Mouse (Mus musculus): ENCODE data around the gene Asb18. TPM values are rescaled to one million over a fixed set of nuclear protein-coding genes. Genes with fewer than 3 reads are reported as not detected.

Gene Asb18
- polyA plus RNA-seq, 1 experiment from 2014 or later = not detected

- 0 out of 2 replicates have a peak overlapping the region, but pooled peaks have one; percentile 19 for H3K9ac ChIP-seq (replicated peaks; ENCODE audit: low read length)
- H3K9me3 ChIP-seq (ENCODE audit: low read length) = no peaks in the 10 kb centered on the region
- 2% methylated on average over 25 of the region's 25 CpGs for WGBS
- no peak overlapping the region for H3K27ac ChIP-seq (ENCODE audit: low read length)
- no peaks in the 10 kb centered on the region for H3K36me3 ChIP-seq (ENCODE audit: insufficient read depth, low read length)
- peak overlapping the region; percentile 32 for H3K4me3 ChIP-seq (ENCODE audit: low read length)
- H3K4me1 ChIP-seq (ENCODE audit: insufficient read depth, low read length) = 0 out of 2 replicates have a peak, but pooled peaks cover 5% of the 10 kb centered on the region
- H3K4me2 ChIP-seq (replicated peaks; ENCODE audit: low read depth, low read length) = peak overlapping the region; percentile 49
- no peak for ATAC-seq (ENCODE audit: low FRiP score, low TSS enrichment)
- H3K27me3 ChIP-seq (ENCODE audit: insufficient read depth, low read length) = peaks cover 37% of the 10 kb centered on the region
These were observed 22.2 kb downstream of the Asb18 start for GRCm38 (mm10) chr1:89992256-89992655.

GRCm38 (mm10) chr1:89977261-89977660, 37.2 kb downstream of the Asb18 start:
- Histone ChIP-seq H3K4me3 (ENCODE audit: low read length) (no peak overlapping the region), H3K4me2 (replicated peaks; ENCODE audit: low read depth, low read length) (no peak overlapping the region), H3K9ac (replicated peaks; ENCODE audit: low read length) (no peak overlapping the region), H3K27me3 (ENCODE audit: insufficient read depth, low read length) (peaks cover 7% of the 10 kb centered on the region), H3K36me3 (ENCODE audit: insufficient read depth, low read length) (no peaks in the 10 kb centered on the region), H3K9me3 (ENCODE audit: low read length) (no peaks in the 10 kb centered on the region), H3K4me1 (ENCODE audit: insufficient read depth, low read length) (no peaks in the 10 kb centered on the region), H3K27ac (ENCODE audit: low read length) (no peak overlapping the region)
- ATAC-seq (ENCODE audit: low FRiP score, low TSS enrichment) = no peak
- 88% methylated on average over 8 of the region's 8 CpGs for WGBS

- WGBS = 79% methylated on average over 8 of the region's 8 CpGs
- no peak overlapping the region for H3K9ac ChIP-seq (replicated peaks; ENCODE audit: low read length)
- ATAC-seq (ENCODE audit: low FRiP score, low TSS enrichment) = no peak
These were observed 38.1 kb downstream of the Asb18 start for GRCm38 (mm10) chr1:89976411-89976810.

GRCm38 (mm10) chr1:89974541-89974940, 39.9 kb downstream of the Asb18 start:
- H3K4me1 ChIP-seq (ENCODE audit: insufficient read depth, low read length) = no peaks in the 10 kb centered on the region
- WGBS = 76% methylated on average over 8 of the region's 8 CpGs
- no peak overlapping the region for H3K9ac ChIP-seq (replicated peaks; ENCODE audit: low read length)
- H3K27me3 ChIP-seq (ENCODE audit: insufficient read depth, low read length) = peaks cover 32% of the 10 kb centered on the region
- no peak for ATAC-seq (ENCODE audit: low FRiP score, low TSS enrichment)
- H3K4me3 ChIP-seq (ENCODE audit: low read length) = no peak overlapping the region
- no peak overlapping the region for H3K4me2 ChIP-seq (replicated peaks; ENCODE audit: low read depth, low read length)
- H3K36me3 ChIP-seq (ENCODE audit: insufficient read depth, low read length) = no peaks in the 10 kb centered on the region
- no peaks in the 10 kb centered on the region for H3K9me3 ChIP-seq (ENCODE audit: low read length)
- H3K27ac ChIP-seq (ENCODE audit: low read length) = no peak overlapping the region

More at GRCm38 (mm10) chr1:89976411-89976810, 38.1 kb downstream of the Asb18 start:
- Histone ChIP-seq H3K27me3 (ENCODE audit: insufficient read depth, low read length) (peaks cover 15% of the 10 kb centered on the region), H3K36me3 (ENCODE audit: insufficient read depth, low read length) (no peaks in the 10 kb centered on the region), H3K4me2 (replicated peaks; ENCODE audit: low read depth, low read length) (no peak overlapping the region), H3K4me1 (ENCODE audit: insufficient read depth, low read length) (no peaks in the 10 kb centered on the region), H3K4me3 (ENCODE audit: low read length) (no peak overlapping the region), H3K9me3 (ENCODE audit: low read length) (no peaks in the 10 kb centered on the region), H3K27ac (ENCODE audit: low read length) (no peak overlapping the region)

- H3K9me3 ChIP-seq (ENCODE audit: low read length) = no peaks in the 10 kb centered on the region
- no peak overlapping the region for H3K27ac ChIP-seq (ENCODE audit: low read length)
- no peak overlapping the region for H3K4me2 ChIP-seq (replicated peaks; ENCODE audit: low read depth, low read length)
- no peak for ATAC-seq (ENCODE audit: low FRiP score, low TSS enrichment)
- WGBS = 45% methylated on average over 8 of the region's 8 CpGs
- H3K9ac ChIP-seq (replicated peaks; ENCODE audit: low read length) = no peak overlapping the region
- H3K36me3 ChIP-seq (ENCODE audit: insufficient read depth, low read length) = no peaks in the 10 kb centered on the region
- no peak overlapping the region for H3K4me3 ChIP-seq (ENCODE audit: low read length)
- H3K4me1 ChIP-seq (ENCODE audit: insufficient read depth, low read length) = peaks cover 6% of the 10 kb centered on the region; the same call in 1 of the 2 replicates
- H3K27me3 ChIP-seq (ENCODE audit: insufficient read depth, low read length) = peaks cover 56% of the 10 kb centered on the region
These were observed 42.6 kb downstream of the Asb18 start for GRCm38 (mm10) chr1:89971848-89972247.

- Histone ChIP-seq H3K4me2 (replicated peaks; ENCODE audit: low read depth, low read length) (no peak overlapping the region), H3K36me3 (ENCODE audit: insufficient read depth, low read length) (no peaks in the 10 kb centered on the region), H3K9ac (replicated peaks; ENCODE audit: low read length) (no peak overlapping the region), H3K9me3 (ENCODE audit: low read length) (no peaks in the 10 kb centered on the region), H3K4me3 (ENCODE audit: low read length) (no peak overlapping the region), H3K27ac (ENCODE audit: low read length) (no peak overlapping the region), H3K27me3 (ENCODE audit: insufficient read depth, low read length) (peaks cover 65% of the 10 kb centered on the region), H3K4me1 (ENCODE audit: insufficient read depth, low read length) (peaks cover 6% of the 10 kb centered on the region; the same call in 1 of the 2 replicates)
- 72% methylated on average over 4 of the region's 4 CpGs for WGBS
- no peak for ATAC-seq (ENCODE audit: low FRiP score, low TSS enrichment)
These were observed 44.8 kb downstream of the Asb18 start for GRCm38 (mm10) chr1:89969714-89970110.

GRCm38 (mm10) chr1:89969072-89969713, 45.3 kb downstream of the Asb18 start:
- H3K9me3 ChIP-seq (ENCODE audit: low read length) = no peaks in the 10 kb centered on the region
- no peak overlapping the region for H3K4me3 ChIP-seq (ENCODE audit: low read length)
- H3K27me3 ChIP-seq (ENCODE audit: insufficient read depth, low read length) = peaks cover 71% of the 10 kb centered on the region
- H3K36me3 ChIP-seq (ENCODE audit: insufficient read depth, low read length) = no peaks in the 10 kb centered on the region
- 0 out of 2 replicates have a peak, but pooled peaks have one; percentile 12 for ATAC-seq (ENCODE audit: low FRiP score, low TSS enrichment)
- no peak overlapping the region for H3K27ac ChIP-seq (ENCODE audit: low read length)
- 40% methylated on average over 10 of the region's 10 CpGs for WGBS
- peaks cover 6% of the 10 kb centered on the region; the same call in 1 of the 2 replicates for H3K4me1 ChIP-seq (ENCODE audit: insufficient read depth, low read length)
- no peak overlapping the region; the same call in 1 of the 2 replicates for H3K4me2 ChIP-seq (replicated peaks; ENCODE audit: low read depth, low read length)
- no peak overlapping the region for H3K9ac ChIP-seq (replicated peaks; ENCODE audit: low read length)

- Histone ChIP-seq H3K4me3 (ENCODE audit: low read length) (peak overlapping the region; percentile 57), H3K27ac (ENCODE audit: low read length) (no peak overlapping the region), H3K9me3 (ENCODE audit: low read length) (no peaks in the 10 kb centered on the region), H3K36me3 (ENCODE audit: insufficient read depth, low read length) (no peaks in the 10 kb centered on the region), H3K27me3 (ENCODE audit: insufficient read depth, low read length) (peaks cover 72% of the 10 kb centered on the region), H3K9ac (replicated peaks; ENCODE audit: low read length) (peak overlapping the region; percentile 61), H3K4me2 (replicated peaks; ENCODE audit: low read depth, low read length) (peak overlapping the region; percentile 97), H3K4me1 (ENCODE audit: insufficient read depth, low read length) (peaks cover 6% of the 10 kb centered on the region; the same call in 1 of the 2 replicates)
- ATAC-seq (ENCODE audit: low FRiP score, low TSS enrichment) = peak; percentile 60; the same call in 1 of the 2 replicates
- under 1% methylated on average over 92 of the region's 95 CpGs for WGBS
These were observed 46.2 kb downstream of the Asb18 start for GRCm38 (mm10) chr1:89968111-89968851.

- H3K27ac ChIP-seq (ENCODE audit: low read length) = no peak overlapping the region
- ATAC-seq (ENCODE audit: low FRiP score, low TSS enrichment) = no peak
- WGBS = 18% methylated on average over 9 of the region's 9 CpGs
- H3K4me3 ChIP-seq (ENCODE audit: low read length) = peak overlapping the region; percentile 57
- peaks cover 6% of the 10 kb centered on the region; the same call in 1 of the 2 replicates for H3K4me1 ChIP-seq (ENCODE audit: insufficient read depth, low read length)
- no peak overlapping the region for H3K9ac ChIP-seq (replicated peaks; ENCODE audit: low read length)
- no peaks in the 10 kb centered on the region for H3K36me3 ChIP-seq (ENCODE audit: insufficient read depth, low read length)
- H3K4me2 ChIP-seq (replicated peaks; ENCODE audit: low read depth, low read length) = peak overlapping the region; percentile 97
- H3K27me3 ChIP-seq (ENCODE audit: insufficient read depth, low read length) = peaks cover 78% of the 10 kb centered on the region
- H3K9me3 ChIP-seq (ENCODE audit: low read length) = no peaks in the 10 kb centered on the region
These were observed 46.9 kb downstream of the Asb18 start for GRCm38 (mm10) chr1:89967585-89967984.

- Histone ChIP-seq H3K36me3 (ENCODE audit: insufficient read depth, low read length) (no peaks in the 10 kb centered on the region), H3K9me3 (ENCODE audit: low read length) (no peaks in the 10 kb centered on the region), H3K4me3 (ENCODE audit: low read length) (no peak overlapping the region), H3K4me1 (ENCODE audit: insufficient read depth, low read length) (peaks cover 10% of the 10 kb centered on the region; the same call in 1 of the 2 replicates), H3K9ac (replicated peaks; ENCODE audit: low read length) (no peak overlapping the region), H3K4me2 (replicated peaks; ENCODE audit: low read depth, low read length) (no peak overlapping the region), H3K27me3 (ENCODE audit: insufficient read depth, low read length) (peaks cover 63% of the 10 kb centered on the region), H3K27ac (ENCODE audit: low read length) (no peak overlapping the region)
- WGBS = 50% methylated on average over 12 of the region's 12 CpGs
- ATAC-seq (ENCODE audit: low FRiP score, low TSS enrichment) = no peak
These were observed 50.0 kb downstream of the Asb18 start for GRCm38 (mm10) chr1:89964426-89964825.

Measured in kidney, embryonic 16.5 days (tissue).